Mouse (Mus musculus): ENCODE results near the gene Endog.

DNA sequence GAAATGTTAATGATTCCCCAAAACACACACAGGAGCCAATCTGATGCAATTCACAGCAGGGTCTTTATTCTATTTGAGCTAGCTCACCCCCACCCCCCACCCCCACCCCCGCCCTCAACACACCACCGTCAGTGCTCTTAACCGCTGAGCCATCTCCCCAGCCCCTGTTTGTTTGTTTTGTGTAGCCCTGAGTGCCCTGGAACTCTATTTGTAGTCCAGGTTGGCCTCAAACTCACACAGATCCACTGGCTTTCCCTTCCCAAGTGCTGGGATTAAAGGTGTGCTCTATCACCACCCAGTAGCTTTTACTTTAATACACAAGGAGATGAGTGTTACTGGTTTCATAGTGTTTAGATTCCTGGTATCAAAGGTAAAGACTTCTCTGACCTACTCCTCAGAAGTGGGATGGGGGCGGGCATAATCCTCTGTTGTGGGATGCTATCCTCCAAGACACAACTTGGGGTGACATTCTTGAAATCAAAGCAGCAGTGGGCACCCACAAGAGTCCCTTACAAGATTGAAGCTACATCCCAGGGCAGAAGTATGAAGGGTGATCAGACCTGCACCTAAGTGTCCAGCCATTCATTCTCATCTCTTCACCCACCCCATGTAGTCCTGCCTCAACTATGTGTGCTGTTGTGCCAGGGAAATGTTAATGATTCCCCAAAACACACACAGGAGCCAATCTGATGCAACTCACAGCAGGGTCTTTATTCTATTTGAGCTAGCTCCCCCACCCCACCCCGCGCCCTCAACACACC, 40.3 kb downstream of the Endog start:
- TF ChIP-seq CTCF (IDR thresholded peaks at IDR 0.05; ENCODE audit: low read depth, low read length) (no peak), GATA2 (IDR thresholded peaks at IDR 0.05; ENCODE audit: borderline replicate concordance, low read depth, low read length) (no peak), GATA1 (IDR thresholded peaks at IDR 0.05; ENCODE audit: borderline replicate concordance, low read length) (no peak), TAL1 (conservative IDR thresholded peaks at IDR 0.05; ENCODE audit: low read depth, low read length) (no peak)

All from G1E (cell line).